Mouse (Mus musculus) megakaryocyte progenitor cell, adult 5-6 weeks (primary cell): ENCODE results near the gene Hbb-y. TPM values are rescaled to one million over a fixed set of nuclear protein-coding genes. Genes with fewer than 3 reads are reported as not detected.
"Not testable (repeated sequence)": the region's sequence is repeated elsewhere in the genome, so short reads cannot be mapped to it uniquely, and the experiment has no call there.

Experiments used
- ATAC-seq: replicated peaks from 2 replicates; pipeline ENCODE4 v1.8.0; 2016; ENCODE audit warnings: mild to moderate bottlenecking, moderate TSS enrichment, inconsistent platforms; ENCODE audit not compliant: poor library complexity
- total RNA-seq, 2 experiments: library from RNA; stranded (forward) in 1 of 2; stranded (reverse) in 1 of 2; fragments of 157-497, 149-512 nt in 1 of 2; fragments of 200-1000 nt in 1 of 2; gene quantifications; 2 replicates each; pipeline versions ENCODE4 v1.2.3 to v1.2.4; 2015 to 2017

The Hbb-y gene
- total RNA-seq, 2 experiments from 2014 or later = not detected

- ATAC-seq = 0 out of 2 replicates have a peak, but pooled peaks have one; percentile 4
Measured at GRCm38 (mm10) chr7:103813766-103814165, 39.2 kb downstream of the Hbb-y start, which contains the start of gene Hbb-bt. Gene Hbb-bt (minus strand): TSS chr7:103813996.

- ATAC-seq = peak; percentile 32
Measured at GRCm38 (mm10) chr7:103813152-103813551, 39.9 kb downstream of the Hbb-y start.

GRCm38 (mm10) chr7:103812174-103812573, 40.8 kb downstream of the Hbb-y start:
- peak; percentile 62 for ATAC-seq

GRCm38 (mm10) chr7:103811223-103811845, 41.7 kb downstream of the Hbb-y start:
- ATAC-seq = peak; percentile 45

GRCm38 (mm10) chr7:103810746-103811145, 42.3 kb downstream of the Hbb-y start:
- no peak for ATAC-seq

- no peak for ATAC-seq
Measured at GRCm38 (mm10) chr7:103810296-103810695, 42.7 kb downstream of the Hbb-y start.

DNA sequence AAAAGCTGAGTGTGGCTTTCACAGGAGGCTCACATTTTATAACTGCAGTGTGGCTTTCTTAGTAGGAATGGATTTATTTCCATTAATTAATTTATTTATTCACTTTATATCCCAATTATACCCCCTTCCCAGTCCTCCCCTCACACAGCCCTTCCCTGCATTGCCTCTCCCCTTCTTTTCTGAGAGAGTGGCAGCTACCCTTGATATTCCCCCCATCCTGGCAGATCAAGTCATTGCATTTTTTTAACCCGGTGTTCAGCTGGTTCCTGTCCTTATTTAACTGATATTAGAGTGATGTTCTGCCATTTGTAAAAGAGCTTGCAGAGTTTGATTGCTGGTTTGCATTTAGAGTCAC, 43.2 kb downstream of the Hbb-y start:
- ATAC-seq = no peak

DNA sequence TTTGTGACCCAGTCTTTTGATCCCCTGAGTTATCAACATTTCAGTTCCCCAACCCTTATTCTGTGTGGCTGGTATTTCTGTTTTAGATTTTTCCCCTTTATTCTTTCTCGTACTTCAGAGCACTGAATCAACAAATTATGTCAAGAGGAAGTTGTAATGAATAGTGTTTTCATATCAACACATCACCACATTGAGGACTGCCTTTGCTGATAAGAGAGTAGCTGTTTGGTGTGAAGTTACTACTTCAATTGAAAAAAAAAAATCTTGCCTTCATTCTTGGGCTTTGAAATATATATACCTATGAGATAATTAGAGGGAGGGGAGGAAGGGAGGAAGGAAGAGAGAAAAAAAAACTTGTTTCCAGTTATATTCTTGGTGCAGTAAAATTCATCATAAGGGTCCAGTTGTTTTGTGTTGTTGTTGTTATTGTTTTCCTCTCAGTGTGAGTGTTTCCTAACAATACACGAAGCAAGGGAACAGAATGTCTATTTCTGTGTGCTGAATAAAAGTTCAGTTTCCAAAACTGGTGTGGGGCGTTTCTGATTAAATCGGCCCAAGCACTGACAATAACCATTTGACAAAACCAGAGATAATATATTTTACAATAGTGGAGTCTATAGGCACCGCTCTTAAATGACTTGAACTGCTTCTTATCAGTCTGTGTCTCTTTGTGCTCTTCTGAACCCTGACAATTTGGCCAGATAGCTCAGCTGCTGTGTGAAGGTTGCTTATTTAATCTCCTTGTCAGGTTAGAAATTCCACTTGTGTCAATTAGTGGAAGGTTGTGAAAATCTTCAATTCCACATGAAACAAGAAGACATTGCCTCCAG, 43.8 kb downstream of the Hbb-y start:
- ATAC-seq = peak; percentile 51

- ATAC-seq = not testable (repeated sequence)
Measured at GRCm38 (mm10) chr7:103808120-103808519, 44.9 kb downstream of the Hbb-y start.

GRCm38 (mm10) chr7:103806856-103807255, 46.2 kb downstream of the Hbb-y start:
- peak; percentile 64 for ATAC-seq

Other genes starting within 250 kb of the Hbb-y start
Only the 30 nearest of the 31 such genes appear.
- not detected in 2 replicates for gene Olfr622, start 210.5 kb downstream of the Hbb-y start, total RNA-seq (2015)
- not detected in 2 replicates for gene Olfr622, start 210.5 kb downstream of the Hbb-y start, total RNA-seq (2017)
- not detected in 2 replicates for gene Olfr623, start 189.5 kb downstream of the Hbb-y start, total RNA-seq (2015)
- gene Olfr623, start 189.5 kb downstream of the Hbb-y start, total RNA-seq (2017) = not detected in 2 replicates
- gene Olfr624, start 182.0 kb downstream of the Hbb-y start, total RNA-seq (2015) = 0.02 TPM in 1 of 2 replicates, not detected in the other
- gene Olfr624, start 182.0 kb downstream of the Hbb-y start, total RNA-seq (2017) = 0.12 TPM in 1 of 2 replicates, not detected in the other
- not detected in 2 replicates for gene Olfr625-ps1, start 170.5 kb downstream of the Hbb-y start, total RNA-seq (2015)
- not detected in 2 replicates for gene Olfr625-ps1, start 170.5 kb downstream of the Hbb-y start, total RNA-seq (2017)
- gene Olfr243, start 138.5 kb downstream of the Hbb-y start, total RNA-seq (2015) = not detected in 2 replicates
- not detected in 2 replicates for gene Olfr243, start 138.5 kb downstream of the Hbb-y start, total RNA-seq (2017)
- gene Olfr628, start 122.8 kb downstream of the Hbb-y start, total RNA-seq (2015) = not detected in 2 replicates
- gene Olfr628, start 122.8 kb downstream of the Hbb-y start, total RNA-seq (2017) = not detected in 2 replicates
- not detected in 2 replicates for gene Olfr629, start 108.3 kb downstream of the Hbb-y start, total RNA-seq (2015)
- not detected in 2 replicates for gene Olfr629, start 108.3 kb downstream of the Hbb-y start, total RNA-seq (2017)
- not detected in 2 replicates for gene Olfr630, start 95.9 kb downstream of the Hbb-y start, total RNA-seq (2015)
- not detected in 2 replicates for gene Olfr630, start 95.9 kb downstream of the Hbb-y start, total RNA-seq (2017)
- not detected in 2 replicates for gene Olfr69, start 81.6 kb downstream of the Hbb-y start, total RNA-seq (2015)
- gene Olfr69, start 81.6 kb downstream of the Hbb-y start, total RNA-seq (2017) = not detected in 2 replicates
- gene Olfr68, start 73.5 kb downstream of the Hbb-y start, total RNA-seq (2015) = not detected in 2 replicates
- gene Olfr68, start 73.5 kb downstream of the Hbb-y start, total RNA-seq (2017) = not detected in 2 replicates
- not detected in 2 replicates for gene Olfr67, start 61.4 kb downstream of the Hbb-y start, total RNA-seq (2015)
- not detected in 2 replicates for gene Olfr67, start 61.4 kb downstream of the Hbb-y start, total RNA-seq (2017)
- gene Hbb-bt, start 39.2 kb downstream of the Hbb-y start, total RNA-seq (2015) = 16.9 and 36.5 TPM in 2 replicates
- gene Hbb-bt, start 39.2 kb downstream of the Hbb-y start, total RNA-seq (2017) = 0.71 and 3.5 TPM in 2 replicates
- gene Hbb-bs, start 25.1 kb downstream of the Hbb-y start, total RNA-seq (2015) = 25.1 and 66.9 TPM in 2 replicates
- gene Hbb-bs, start 25.1 kb downstream of the Hbb-y start, total RNA-seq (2017) = 7.5 and 24.0 TPM in 2 replicates
- gene Hbb-bh2, start 12.7 kb downstream of the Hbb-y start, total RNA-seq (2015) = not detected in 2 replicates
- gene Hbb-bh2, start 12.7 kb downstream of the Hbb-y start, total RNA-seq (2017) = not detected in 2 replicates
- not detected in 2 replicates for gene Hbb-bh1, start 10.1 kb downstream of the Hbb-y start, total RNA-seq (2015)
- not detected in 2 replicates for gene Hbb-bh1, start 10.1 kb downstream of the Hbb-y start, total RNA-seq (2017)
- not detected in 2 replicates for gene Olfr66, start 33.0 kb upstream of the Hbb-y start, total RNA-seq (2015)
- gene Olfr66, start 33.0 kb upstream of the Hbb-y start, total RNA-seq (2017) = not detected in 2 replicates
- gene Olfr64, start 41.3 kb upstream of the Hbb-y start, total RNA-seq (2015) = not detected in 2 replicates
- gene Olfr64, start 41.3 kb upstream of the Hbb-y start, total RNA-seq (2017) = not detected in 2 replicates
- not detected in 2 replicates for gene Olfr65, start 50.3 kb upstream of the Hbb-y start, total RNA-seq (2015)
- gene Olfr65, start 50.3 kb upstream of the Hbb-y start, total RNA-seq (2017) = not detected in 2 replicates
- gene Olfr631, start 75.6 kb upstream of the Hbb-y start, total RNA-seq (2015) = not detected in 2 replicates
- not detected in 2 replicates for gene Olfr631, start 75.6 kb upstream of the Hbb-y start, total RNA-seq (2017)
- gene Olfr632, start 81.1 kb upstream of the Hbb-y start, total RNA-seq (2015) = not detected in 2 replicates
- not detected in 2 replicates for gene Olfr632, start 81.1 kb upstream of the Hbb-y start, total RNA-seq (2017)
- gene Olfr633, start 91.2 kb upstream of the Hbb-y start, total RNA-seq (2015) = not detected in 2 replicates
- gene Olfr633, start 91.2 kb upstream of the Hbb-y start, total RNA-seq (2017) = not detected in 2 replicates
- gene Olfr635, start 117.9 kb upstream of the Hbb-y start, total RNA-seq (2015) = not detected in 2 replicates
- gene Olfr635, start 117.9 kb upstream of the Hbb-y start, total RNA-seq (2017) = not detected in 2 replicates
- not detected in 2 replicates for gene Olfr638, start 145.5 kb upstream of the Hbb-y start, total RNA-seq (2015)
- gene Olfr638, start 145.5 kb upstream of the Hbb-y start, total RNA-seq (2017) = not detected in 2 replicates
- 0.02 TPM in 1 of 2 replicates, not detected in the other for gene Olfr639, start 164.1 kb upstream of the Hbb-y start, total RNA-seq (2015)
- gene Olfr639, start 164.1 kb upstream of the Hbb-y start, total RNA-seq (2017) = not detected in 2 replicates
- not detected in 2 replicates for gene Olfr640, start 172.4 kb upstream of the Hbb-y start, total RNA-seq (2015)
- not detected in 2 replicates for gene Olfr640, start 172.4 kb upstream of the Hbb-y start, total RNA-seq (2017)
- not detected in 2 replicates for gene Olfr641, start 182.2 kb upstream of the Hbb-y start, total RNA-seq (2015)
- not detected in 2 replicates for gene Olfr641, start 182.2 kb upstream of the Hbb-y start, total RNA-seq (2017)
- not detected in 2 replicates for gene Olfr642, start 199.4 kb upstream of the Hbb-y start, total RNA-seq (2015)
- gene Olfr642, start 199.4 kb upstream of the Hbb-y start, total RNA-seq (2017) = not detected in 2 replicates
- not detected in 2 replicates for gene 4930516K23Rik, start 208.2 kb upstream of the Hbb-y start, total RNA-seq (2015)
- gene 4930516K23Rik, start 208.2 kb upstream of the Hbb-y start, total RNA-seq (2017) = not detected in 2 replicates
- gene Olfr644, start 218.7 kb upstream of the Hbb-y start, total RNA-seq (2015) = not detected in 2 replicates
- gene Olfr644, start 218.7 kb upstream of the Hbb-y start, total RNA-seq (2017) = not detected in 2 replicates
- not detected in 2 replicates for gene Olfr645, start 232.2 kb upstream of the Hbb-y start, total RNA-seq (2015)
- not detected in 2 replicates for gene Olfr645, start 232.2 kb upstream of the Hbb-y start, total RNA-seq (2017)